Mouse (Mus musculus): ENCODE data around the gene Ttc41. TPM values are rescaled to one million over a fixed set of nuclear protein-coding genes. Genes with fewer than 3 reads are reported as not detected.

Ttc41 gene
- polyA plus RNA-seq (2015; fragmentation: Nextera tagmentation; extraction: Ambion mirVana): 2.1 and 2.3 TPM in 2 replicates

GRCm38 (mm10) chr10:86705318-86705921 is at the start of gene Ttc41, which contains the start of gene Hsp90b1:
Gene Ttc41 (plus strand): TSS chr10:86705811.
Gene Hsp90b1 (minus strand): TSS chr10:86705509.

GRCm38 (mm10) chr10:86763672-86764071 is 58.1 kb downstream of the Ttc41 start, which contains the start of gene Gm49358:
Gene Gm49358 (plus strand): TSS chr10:86763972.

GRCm38 (mm10) chr10:86778398-86779116 is 72.9 kb downstream of the Ttc41 start, which contains the start of gene Nt5dc3:
Gene Nt5dc3 (plus strand): TSS chr10:86779005.

Small RNAs within 50 kb of the gene (microRNA-seq; reads per million reads assigned to microRNA genes)
- gene Gm25745 (ENCODE audit: borderline replicate concordance, insufficient number of aligned reads): not detected

Other genes with a start within 250 kb of the Ttc41 start
- gene Syn3, start 206.9 kb upstream of the Ttc41 start, polyA plus RNA-seq (2015; fragmentation: Nextera tagmentation; extraction: Ambion mirVana): 2.4 and 4.2 TPM in 2 replicates
- 333 and 439 TPM in 2 replicates for gene Hsp90b1, start 302 bp upstream of the Ttc41 start, polyA plus RNA-seq (2015; fragmentation: Nextera tagmentation; extraction: Ambion mirVana)
- not detected in 2 replicates for gene Gm49358, start 58.2 kb downstream of the Ttc41 start, polyA plus RNA-seq (2015; fragmentation: Nextera tagmentation; extraction: Ambion mirVana)
- 3.5 and 4.9 TPM in 2 replicates for gene Nt5dc3, start 73.2 kb downstream of the Ttc41 start, polyA plus RNA-seq (2015; fragmentation: Nextera tagmentation; extraction: Ambion mirVana)

Data from adrenal gland, postnatal 0 days (tissue).